ENCODE assay signal across 8 mouse cellular contexts in genomic region chrX:13281329-13282088, GRCm38 (mm10). TPM values are rescaled to one million over a fixed set of nuclear protein-coding genes. Genes with fewer than 3 reads are reported as not detected.
DNase-seq lines count a peak whose midpoint lies in the region; ATAC-seq and TF ChIP-seq lines count a peak whose summit lies in the region.

No protein-coding gene starts in this region.

- DNase-seq in 3134 (ENCODE audit: extremely low read depth, insufficient read length, low spot score), result peak; percentile 84
- peak; percentile 78 to 86 for DNase-seq in adrenal gland, postnatal 36 days
- DNase-seq in heart, adult 8-10 months (ENCODE audit: low spot score), result peak; percentile 31
- peak; percentile 65 for DNase-seq in kidney, adult 9 months
- peak; percentile 56 for DNase-seq in limb, embryonic 14.5 days (ENCODE audit: low spot score)
- peak; percentile 45 to 47 for DNase-seq in spleen, adult 2 months (ENCODE audit: low read depth in 1 of 2, low spot score in 2 of 2)

- TF ChIP-seq CTCF in spleen, adult 2 months (IDR thresholded peaks at IDR 0.05; ENCODE audit: extremely low read depth, insufficient read depth, insufficient read length, insufficient replicate concordance), result no peak

- peaks cover 3% of the 10 kb centered on the region; the same call in 1 of the 2 replicates for H3K4me1 ChIP-seq in embryonic facial prominence, embryonic 12.5 days
- H3K4me1 ChIP-seq in limb, embryonic 14.5 days (ENCODE audit: control insufficient read depth, insufficient read depth, low read length), result no peaks in the 10 kb centered on the region
- H3K4me1 ChIP-seq in midbrain, embryonic 15.5 days, result peaks cover 29% of the 10 kb centered on the region
- H3K4me1 ChIP-seq in spleen, adult 2 months (ENCODE audit: control insufficient read depth, insufficient read depth, insufficient read length), result no peaks in the 10 kb centered on the region

- H3K36me3 ChIP-seq in embryonic facial prominence, embryonic 12.5 days, result peaks cover 17% of the 10 kb centered on the region
- H3K36me3 ChIP-seq in limb, embryonic 14.5 days (ENCODE audit: control insufficient read depth, insufficient read depth, low read length), result peaks cover 24% of the 10 kb centered on the region
- H3K36me3 ChIP-seq in midbrain, embryonic 15.5 days (replicated peaks), result no peaks in the 10 kb centered on the region
- H3K36me3 ChIP-seq in spleen, adult 2 months (ENCODE audit: control insufficient read depth, insufficient read depth, low read length), result no peaks in the 10 kb centered on the region; the same call in 1 of the 2 replicates

- no peaks in the 10 kb centered on the region for H3K27me3 ChIP-seq in embryonic facial prominence, embryonic 12.5 days
- no peaks in the 10 kb centered on the region for H3K27me3 ChIP-seq in limb, embryonic 14.5 days (ENCODE audit: control insufficient read depth, insufficient read depth, low read length)
- no peaks in the 10 kb centered on the region for H3K27me3 ChIP-seq in midbrain, embryonic 15.5 days (replicated peaks)
- no peaks in the 10 kb centered on the region for H3K27me3 ChIP-seq in spleen, adult 2 months (ENCODE audit: control insufficient read depth, insufficient read depth, low read length)

- no peak for TF ChIP-seq POLR2A in limb, embryonic 14.5 days (IDR thresholded peaks at IDR 0.05; ENCODE audit: borderline replicate concordance, extremely low read depth, insufficient read depth, insufficient read length)
- TF ChIP-seq POLR2A in spleen, adult 2 months (IDR thresholded peaks at IDR 0.05; ENCODE audit: low read depth, low read length), result no peak

- peak overlapping the region; percentile 99 for H3K27ac ChIP-seq in embryonic facial prominence, embryonic 12.5 days
- H3K27ac ChIP-seq in limb, embryonic 14.5 days (replicated peaks; ENCODE audit: low read depth, low read length), result peak overlapping the region; percentile 99
- H3K27ac ChIP-seq in midbrain, embryonic 15.5 days, result peak overlapping the region; percentile 99
- peak overlapping the region; percentile 99 for H3K27ac ChIP-seq in spleen, adult 2 months (ENCODE audit: insufficient read depth, low read length)

- peak overlapping the region; percentile 95 for H3K9ac ChIP-seq in embryonic facial prominence, embryonic 12.5 days
- H3K9ac ChIP-seq in limb, embryonic 14.5 days (ENCODE audit: low read depth, low read length, severe bottlenecking), result peak overlapping the region; percentile 99
- peak overlapping the region; percentile 100 for H3K9ac ChIP-seq in midbrain, embryonic 15.5 days

- H3K4me3 ChIP-seq in embryonic facial prominence, embryonic 12.5 days, result peak overlapping the region; percentile 80
- peak overlapping the region; percentile 87 for H3K4me3 ChIP-seq in limb, embryonic 14.5 days (replicated peaks; ENCODE audit: low read length)
- H3K4me3 ChIP-seq in midbrain, embryonic 15.5 days, result peak overlapping the region; percentile 93
- H3K4me3 ChIP-seq in spleen, adult 2 months (ENCODE audit: extremely low read depth, insufficient read depth, insufficient read length), result peak overlapping the region; percentile 91

- peak overlapping the region; percentile 69 for H3K4me2 ChIP-seq in embryonic facial prominence, embryonic 12.5 days (replicated peaks)
- H3K4me2 ChIP-seq in limb, embryonic 14.5 days (replicated peaks; ENCODE audit: low read depth, low read length, severe bottlenecking), result peak overlapping the region; percentile 70
- H3K4me2 ChIP-seq in midbrain, embryonic 15.5 days, result peak overlapping the region; percentile 77

- H3K9me3 ChIP-seq in embryonic facial prominence, embryonic 12.5 days, result no peaks in the 10 kb centered on the region
- no peaks in the 10 kb centered on the region for H3K9me3 ChIP-seq in limb, embryonic 14.5 days (ENCODE audit: control insufficient read depth, low read length)
- H3K9me3 ChIP-seq in midbrain, embryonic 15.5 days, result no peaks in the 10 kb centered on the region

- ATAC-seq in embryonic facial prominence, embryonic 12.5 days (ENCODE audit: insufficient number of reproducible peaks, insufficient read depth, low FRiP score, low TSS enrichment), result peak; percentile 62
- peak; percentile 73 for ATAC-seq in limb, embryonic 14.5 days (ENCODE audit: low FRiP score, low read depth)
- peak; percentile 81 for ATAC-seq in midbrain, embryonic 15.5 days (replicated peaks)

- 0% methylated on average over 52 of the region's 89 CpGs for WGBS in embryonic facial prominence, embryonic 12.5 days
- WGBS in limb, embryonic 14.5 days, result 1% methylated on average over 38 of the region's 89 CpGs
- WGBS in midbrain, embryonic 15.5 days, result under 1% methylated on average over 73 of the region's 89 CpGs
- 5% methylated on average over 73 of the region's 89 CpGs for WGBS in spleen, adult 2 months

RNA-seq across cellular contexts. Expression of gene Ddx3x, which starts 0.7 kb away (rescaled TPM):
- total RNA-seq in adrenal gland, postnatal 36 days (2021), result 100 to 1,000 TPM; 362 to 459 TPM
- polyA plus RNA-seq in embryonic facial prominence, embryonic 12.5 days (2016; fragmentation: Nextera tagmentation; extraction: Ambion mirVana), result 152 and 163 TPM in 2 replicates
- 100 to 1,000 TPM; 112 to 195 (median 144) TPM for total RNA-seq in heart, adult 8-10 months (2022)
- polyA plus RNA-seq in limb, embryonic 14.5 days (2012; rRNA removed), result 91.4 and 100 TPM in 2 replicates
- polyA plus RNA-seq in limb, embryonic 14.5 days (2014; fragmentation: Nextera tagmentation; extraction: Ambion mirVana), result 126 and 159 TPM in 2 replicates
- polyA plus RNA-seq in midbrain, embryonic 15.5 days (2015; fragmentation: Nextera tagmentation; extraction: Ambion mirVana), result 103 and 112 TPM in 2 replicates
- 9.3 and 12.1 TPM in 2 replicates for polyA plus RNA-seq in spleen, adult 2 months (2012; rRNA removed)

Comparison
In these comparisons a context has a peak if more than half of its experiments do, and no peak if none do; other contexts are left out.
1. Peak in every context shown above with its lines: DNase-seq, ATAC-seq, H3K4me3 ChIP-seq and H3K27ac ChIP-seq.
2. DNase-seq: peak in every context shown above with its lines; median percentile 84 in 3134; 82 in adrenal gland, postnatal 36 days; 65 in kidney, adult 9 months; 56 in limb, embryonic 14.5 days; 46 in spleen, adult 2 months; 31 in heart, adult 8-10 months.